Mouse (Mus musculus) kidney, adult 2 months (tissue): ENCODE data around the gene Dnah2.

Experiments
- CTCF ChIP-seq: fragments of 200-500 bp; conservative IDR thresholded peaks from 2 replicates; pipeline ENCODE4 v1.5.1; 2011; ENCODE audit warnings: low read depth, mild to moderate bottlenecking, control low read depth, low read length, moderate library complexity, mixed read lengths; ENCODE audit not compliant: insufficient read depth, insufficient read length
- POLR2A ChIP-seq: fragments of 200-500 bp; IDR thresholded peaks from one replicate; pipeline ENCODE4 v1.6.1; 2011; ENCODE audit warnings: low read depth, low read length, control low read depth

DNA sequence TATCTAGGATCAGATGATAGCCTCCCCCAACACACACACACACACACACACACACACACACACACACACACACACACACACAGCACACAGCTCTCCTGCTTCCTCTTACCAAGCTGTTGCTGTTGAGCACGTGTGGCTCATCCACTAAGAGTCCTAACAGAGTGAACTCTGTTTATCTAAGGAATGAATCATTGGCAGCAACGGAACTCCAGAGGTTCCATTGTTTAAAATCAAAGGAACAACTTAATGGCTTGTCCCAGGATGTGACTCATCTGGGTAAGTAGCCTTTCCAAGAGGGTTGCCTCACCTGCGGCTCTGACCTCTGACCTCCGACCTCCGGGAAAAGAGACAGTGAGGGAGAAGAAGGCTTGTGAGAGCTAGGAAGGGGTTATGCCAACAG is 105.6 kb downstream of the Dnah2 start:
- no peak for TF ChIP-seq CTCF
- TF ChIP-seq POLR2A = no peak
